Mouse (Mus musculus) lung, embryonic 16.5 days (tissue): Measurements from ENCODE around the gene Magi2. TPM values are rescaled to one million over a fixed set of nuclear protein-coding genes. Genes with fewer than 3 reads are reported as not detected.
"Not testable (repeated sequence)": the region's sequence is repeated elsewhere in the genome, so short reads cannot be mapped to it uniquely, and the experiment has no call there.

Source experiments
- ATAC-seq: fragments of 200-750 bp; cut with Nextera tagmentation; 2 replicates; pipeline ENCODE4 v1.8.0; 2017; ENCODE audit warnings: low read depth, mild to moderate bottlenecking, moderate library complexity
- H3K27ac ChIP-seq: fragments of 300-500 bp; sonication (generic); 2 replicates; pipeline ENCODE4 v1.5.1; 2014; ENCODE audit warnings: mild to moderate bottlenecking, control low read depth, low read length
- H3K27me3 ChIP-seq: fragments of 300-500 bp; sonication (generic); 2 replicates; pipeline ENCODE4 v1.6.1; 2014; ENCODE audit warnings: low read depth, low read length, mixed read lengths; ENCODE audit not compliant: control insufficient read depth, insufficient read depth
- H3K36me3 ChIP-seq: fragments of 300-500 bp; sonication (generic); 2 replicates; pipeline ENCODE4 v1.6.1; 2014; ENCODE audit warnings: low read length; ENCODE audit not compliant: control insufficient read depth, insufficient read depth
- H3K4me1 ChIP-seq: fragments of 300-500 bp; sonication (generic); replicated peaks from 2 replicates; pipeline ENCODE4 v1.6.1; 2014; ENCODE audit warnings: low read length, mixed read lengths; ENCODE audit not compliant: control insufficient read depth, insufficient read depth
- H3K4me2 ChIP-seq: fragments of 300-500 bp; sonication (generic); 2 replicates; pipeline ENCODE4 v1.6.1; 2014; ENCODE audit warnings: low read depth, low read length, control low read depth
- H3K4me3 ChIP-seq: fragments of 300-500 bp; sonication (generic); 2 replicates; pipeline ENCODE4 v1.5.1; 2014; ENCODE audit warnings: mild to moderate bottlenecking, low read length, control low read depth
- H3K9ac ChIP-seq: fragments of 300-500 bp; sonication (generic); 2 replicates; pipeline ENCODE4 v1.6.1; 2014; ENCODE audit warnings: low read length, control low read depth
- H3K9me3 ChIP-seq: fragments of 300-500 bp; sonication (generic); 2 replicates; pipeline ENCODE4 v1.6.1; 2016; ENCODE audit warnings: low read length; ENCODE audit not compliant: control insufficient read depth
- WGBS: fragments of 180-500 bp; shearing (Covaris S2); extraction: QIAGEN DNeasy Blood & Tissue Kit; methylation state at CpG from one replicate; pipeline ENCODE4 v1.1.7; 2014; 5-methylcytosine and 5-hydroxymethylcytosine counted together
- polyA plus RNA-seq: library from polyadenylated mRNA; unstranded; fragments of >200 nt; fragmentation: Nextera tagmentation; extraction: Ambion mirVana; gene quantifications from 2 replicates; pipeline ENCODE4 v1.2.1, GENCODE M21; 2015

Magi2 gene
- polyA plus RNA-seq, 1 experiment from 2014 or later = 2.5 TPM

GRCm38 (mm10) chr5:19400299-19400698, 173.5 kb downstream of the Magi2 start:
- Histone ChIP-seq H3K4me2 (no peak overlapping the region), H3K27me3 (no peaks in the 10 kb centered on the region), H3K9ac (no peak overlapping the region), H3K4me1 (no peaks in the 10 kb centered on the region), H3K27ac (no peak overlapping the region), H3K4me3 (no peak overlapping the region), H3K9me3 (no peaks in the 10 kb centered on the region), H3K36me3 (no peaks in the 10 kb centered on the region)
- WGBS = 77% methylated on average over 4 of the region's 4 CpGs
- ATAC-seq = no peak

GRCm38 (mm10) chr5:19400738-19401408, 174.0 kb downstream of the Magi2 start:
- no peak overlapping the region for H3K9ac ChIP-seq
- H3K4me1 ChIP-seq = no peaks in the 10 kb centered on the region
- H3K4me2 ChIP-seq = no peak overlapping the region
- no peaks in the 10 kb centered on the region for H3K36me3 ChIP-seq
- no peak overlapping the region for H3K27ac ChIP-seq
- 37% methylated on average over 5 of the region's 5 CpGs for WGBS
- ATAC-seq = no peak
- no peaks in the 10 kb centered on the region for H3K9me3 ChIP-seq
- no peak overlapping the region for H3K4me3 ChIP-seq
- H3K27me3 ChIP-seq = no peaks in the 10 kb centered on the region

- not testable (repeated sequence) for H3K4me1 ChIP-seq, H3K4me3 ChIP-seq, H3K9ac ChIP-seq, H3K27me3 ChIP-seq, H3K9me3 ChIP-seq, H3K36me3 ChIP-seq, ATAC-seq, H3K4me2 ChIP-seq, H3K27ac ChIP-seq
- 75% methylated on average over 1 of the region's 1 CpGs for WGBS
These were observed 177.4 kb downstream of the Magi2 start for GRCm38 (mm10) chr5:19404268-19404667.

- no peaks in the 10 kb centered on the region for H3K4me1 ChIP-seq
- no peak overlapping the region for H3K4me3 ChIP-seq
- 59% methylated on average over 4 of the region's 4 CpGs for WGBS
- H3K4me2 ChIP-seq = no peak overlapping the region
- no peaks in the 10 kb centered on the region for H3K27me3 ChIP-seq
- no peaks in the 10 kb centered on the region for H3K36me3 ChIP-seq
- no peaks in the 10 kb centered on the region for H3K9me3 ChIP-seq
- ATAC-seq = no peak
- H3K27ac ChIP-seq = no peak overlapping the region
- H3K9ac ChIP-seq = no peak overlapping the region
These were observed 187.7 kb downstream of the Magi2 start for GRCm38 (mm10) chr5:19414556-19414955.

GRCm38 (mm10) chr5:19429290-19429689, 202.5 kb downstream of the Magi2 start:
- Histone ChIP-seq H3K4me2 (no peak overlapping the region), H3K9me3 (no peaks in the 10 kb centered on the region), H3K27ac (no peak overlapping the region), H3K4me1 (no peaks in the 10 kb centered on the region), H3K36me3 (no peaks in the 10 kb centered on the region), H3K9ac (no peak overlapping the region), H3K27me3 (no peaks in the 10 kb centered on the region), H3K4me3 (no peak overlapping the region)
- WGBS = 15% methylated on average over 2 of the region's 2 CpGs
- no peak for ATAC-seq

- Histone ChIP-seq H3K4me2 (no peak overlapping the region), H3K9me3 (no peaks in the 10 kb centered on the region), H3K4me3 (no peak overlapping the region), H3K36me3 (no peaks in the 10 kb centered on the region), H3K27ac (no peak overlapping the region), H3K4me1 (no peaks in the 10 kb centered on the region), H3K9ac (no peak overlapping the region), H3K27me3 (no peaks in the 10 kb centered on the region)
- ATAC-seq = no peak
These were observed 235.7 kb downstream of the Magi2 start for GRCm38 (mm10) chr5:19462541-19462940.

- no peak overlapping the region for H3K27ac ChIP-seq
- no peaks in the 10 kb centered on the region for H3K36me3 ChIP-seq
- H3K9me3 ChIP-seq = no peaks in the 10 kb centered on the region
- no peaks in the 10 kb centered on the region for H3K27me3 ChIP-seq
- H3K4me3 ChIP-seq = no peak overlapping the region
- WGBS = 33% methylated on average over 2 of the region's 2 CpGs
- H3K4me1 ChIP-seq = no peaks in the 10 kb centered on the region
- H3K9ac ChIP-seq = no peak overlapping the region
- ATAC-seq = no peak
- no peak overlapping the region for H3K4me2 ChIP-seq
These were observed 238.5 kb downstream of the Magi2 start for GRCm38 (mm10) chr5:19465383-19465782.

- Histone ChIP-seq H3K27me3 (no peaks in the 10 kb centered on the region), H3K9me3 (no peaks in the 10 kb centered on the region), H3K9ac (no peak overlapping the region), H3K36me3 (no peaks in the 10 kb centered on the region), H3K4me2 (no peak overlapping the region), H3K4me1 (no peaks in the 10 kb centered on the region), H3K27ac (no peak overlapping the region), H3K4me3 (no peak overlapping the region)
- WGBS = 76% methylated on average over 4 of the region's 4 CpGs
- ATAC-seq = no peak
These were observed 246.1 kb downstream of the Magi2 start for GRCm38 (mm10) chr5:19472851-19473439.

GRCm38 (mm10) chr5:19482981-19483380, 256.1 kb downstream of the Magi2 start:
- Histone ChIP-seq H3K36me3 (no peaks in the 10 kb centered on the region), H3K4me2 (no peak overlapping the region), H3K27ac (no peak overlapping the region), H3K9me3 (no peaks in the 10 kb centered on the region), H3K4me3 (no peak overlapping the region), H3K9ac (no peak overlapping the region), H3K4me1 (no peaks in the 10 kb centered on the region), H3K27me3 (no peaks in the 10 kb centered on the region)
- 76% methylated on average over 3 of the region's 3 CpGs for WGBS
- ATAC-seq = no peak
